Mouse (Mus musculus): ENCODE results near the gene Chsy1.
A peak's percentile ranks its signal among the peaks of the same experiment; 100 is the strongest.
"Not testable (repeated sequence)": the region's sequence is repeated elsewhere in the genome, so short reads cannot be mapped to it uniquely, and the experiment has no call there.

Chsy1 gene

GRCm38 (mm10) chr7:66178101-66178500, 68.8 kb downstream of the Chsy1 start:
- DNase-seq = no peak

- peak; percentile 57 to 84 for DNase-seq
Measured at GRCm38 (mm10) chr7:66179120-66179581, 69.8 kb downstream of the Chsy1 start.

- no peak for DNase-seq
Measured at GRCm38 (mm10) chr7:66179711-66180110, 70.4 kb downstream of the Chsy1 start.

- DNase-seq = no peak
Measured at GRCm38 (mm10) chr7:66180260-66180659, 70.9 kb downstream of the Chsy1 start.

- no peak for DNase-seq
Measured at GRCm38 (mm10) chr7:66180711-66181365, 71.5 kb downstream of the Chsy1 start.

- DNase-seq = no peak
Measured at GRCm38 (mm10) chr7:66182075-66182715, 72.9 kb downstream of the Chsy1 start.

GRCm38 (mm10) chr7:66183404-66183803, 74.1 kb downstream of the Chsy1 start:
- no peak for DNase-seq

- DNase-seq = no peak
Measured at GRCm38 (mm10) chr7:66184026-66184425, 74.7 kb downstream of the Chsy1 start.

GRCm38 (mm10) chr7:66185370-66185769, 76.1 kb downstream of the Chsy1 start:
- no peak for DNase-seq

GRCm38 (mm10) chr7:66187581-66188231, 78.4 kb downstream of the Chsy1 start:
- DNase-seq = no peak

GRCm38 (mm10) chr7:66190385-66190784, 81.1 kb downstream of the Chsy1 start:
- not testable (repeated sequence) for DNase-seq

GRCm38 (mm10) chr7:66194511-66194910, 85.2 kb downstream of the Chsy1 start:
- no peak for DNase-seq

- no peak for DNase-seq
Measured at GRCm38 (mm10) chr7:66195881-66196280, 86.6 kb downstream of the Chsy1 start.

- DNase-seq = no peak
Measured at GRCm38 (mm10) chr7:66196609-66197445, 87.5 kb downstream of the Chsy1 start.

- DNase-seq = no peak
Measured at GRCm38 (mm10) chr7:66198416-66198815, 89.1 kb downstream of the Chsy1 start.

GRCm38 (mm10) chr7:66199391-66199831, 90.1 kb downstream of the Chsy1 start:
- DNase-seq = no peak

- DNase-seq = no peak
Measured at GRCm38 (mm10) chr7:66200383-66200782, 91.1 kb downstream of the Chsy1 start.

- DNase-seq = no peak
Measured at GRCm38 (mm10) chr7:66200791-66201450, 91.6 kb downstream of the Chsy1 start.

- DNase-seq = no peak
Measured at GRCm38 (mm10) chr7:66201657-66202056, 92.3 kb downstream of the Chsy1 start.

GRCm38 (mm10) chr7:66209920-66210319, 100.6 kb downstream of the Chsy1 start:
- no peak for DNase-seq

GRCm38 (mm10) chr7:66212887-66213286, 103.6 kb downstream of the Chsy1 start:
- no peak for DNase-seq

- no peak for DNase-seq
Measured at GRCm38 (mm10) chr7:66214477-66214876, 105.2 kb downstream of the Chsy1 start.

All from lung, postnatal 4 days (tissue).